Mouse (Mus musculus): Measurements from ENCODE around the gene Parp4.

Parp4 gene

GRCm38 (mm10) chr14:56613212-56613611 lies 37.8 kb downstream of the Parp4 start:
- no peak for DNase-seq (ENCODE audit: low spot score in 2 of 2)

- DNase-seq (ENCODE audit: low spot score in 2 of 2): no peak
Measured at GRCm38 (mm10) chr14:56617470-56617869, 42.1 kb downstream of the Parp4 start.

- DNase-seq (ENCODE audit: low spot score in 2 of 2): no peak
Measured at GRCm38 (mm10) chr14:56620425-56620824, 45.0 kb downstream of the Parp4 start.

- no peak for DNase-seq (ENCODE audit: low spot score in 2 of 2)
Measured at GRCm38 (mm10) chr14:56626202-56626601, 50.8 kb downstream of the Parp4 start.

- no peak for DNase-seq (ENCODE audit: low spot score in 2 of 2)
Measured at GRCm38 (mm10) chr14:56628336-56628735, 52.9 kb downstream of the Parp4 start.

GRCm38 (mm10) chr14:56631109-56631508 lies 55.7 kb downstream of the Parp4 start:
- no peak for DNase-seq (ENCODE audit: low spot score in 2 of 2)

GRCm38 (mm10) chr14:56647206-56647605 lies 71.8 kb downstream of the Parp4 start:
- DNase-seq (ENCODE audit: low spot score in 2 of 2): no peak

GRCm38 (mm10) chr14:56649448-56649847 lies 74.0 kb downstream of the Parp4 start:
- no peak for DNase-seq (ENCODE audit: low spot score in 2 of 2)

- DNase-seq (ENCODE audit: low spot score in 2 of 2): no peak
Measured at GRCm38 (mm10) chr14:56665651-56666050, 90.2 kb downstream of the Parp4 start.

- no peak for DNase-seq (ENCODE audit: low spot score in 2 of 2)
Measured at GRCm38 (mm10) chr14:56666909-56667308, 91.5 kb downstream of the Parp4 start.

- DNase-seq (ENCODE audit: low spot score in 2 of 2): peak; percentile 98 to 99
Measured at GRCm38 (mm10) chr14:56667969-56668802, 92.8 kb downstream of the Parp4 start, which contains the start of gene Mphosph8. Mphosph8 (plus strand) TSS chr14:56668248.

GRCm38 (mm10) chr14:56669046-56669620 lies 93.7 kb downstream of the Parp4 start:
- no peak for DNase-seq (ENCODE audit: low spot score in 2 of 2)

GRCm38 (mm10) chr14:56685426-56685825 lies 110.0 kb downstream of the Parp4 start:
- no peak for DNase-seq (ENCODE audit: low spot score in 2 of 2)

GRCm38 (mm10) chr14:56689116-56689515 lies 113.7 kb downstream of the Parp4 start:
- no peak for DNase-seq (ENCODE audit: low spot score in 2 of 2)

- DNase-seq (ENCODE audit: low spot score in 2 of 2): no peak
Measured at GRCm38 (mm10) chr14:56689766-56690165, 114.3 kb downstream of the Parp4 start.

GRCm38 (mm10) chr14:56695495-56695894 lies 120.1 kb downstream of the Parp4 start:
- no peak for DNase-seq (ENCODE audit: low spot score in 2 of 2)

GRCm38 (mm10) chr14:56697836-56698235 lies 122.4 kb downstream of the Parp4 start:
- no peak for DNase-seq (ENCODE audit: low spot score in 2 of 2)

GRCm38 (mm10) chr14:56702644-56703043 lies 127.2 kb downstream of the Parp4 start:
- no peak for DNase-seq (ENCODE audit: low spot score in 2 of 2)

GRCm38 (mm10) chr14:56705687-56706086 lies 130.3 kb downstream of the Parp4 start:
- DNase-seq (ENCODE audit: low spot score in 2 of 2): no peak

Measured in spleen, postnatal 10 days (tissue).